Mouse (Mus musculus) limb, embryonic 12.5 days (tissue): ENCODE measurements at regions not wholly inside any gene's neighbourhood (a gene's known extent, or its start where the extent isn't known, plus 50 kb on each side); places are given as distances from the start of the nearest gene placed in this dataset.

ENCODE experiments used
- ATAC-seq: fragments of 200-750 bp; cut with Nextera tagmentation; 2 replicates; pipeline ENCODE4 v1.8.0; 2017; ENCODE audit warnings: low read depth, moderate TSS enrichment; ENCODE audit not compliant: insufficient number of reproducible peaks, insufficient read depth, low FRiP score, low TSS enrichment
- H3K27ac ChIP-seq: fragments of 300-500 bp; sonication (generic); 2 replicates; pipeline ENCODE4 v1.5.1; 2016; ENCODE audit warnings: mild to moderate bottlenecking, moderate library complexity
- H3K27me3 ChIP-seq: fragments of 300-500 bp; sonication (generic); 2 replicates; pipeline ENCODE4 v1.6.1; 2016; ENCODE audit warnings: mild to moderate bottlenecking, moderate library complexity
- H3K36me3 ChIP-seq: fragments of 300-500 bp; sonication (generic); 2 replicates; pipeline ENCODE4 v1.6.1; 2016; ENCODE audit warnings: mild to moderate bottlenecking, moderate library complexity
- H3K4me1 ChIP-seq: fragments of 300-500 bp; sonication (generic); replicated peaks from 2 replicates; pipeline ENCODE4 v1.6.1; 2016
- H3K4me2 ChIP-seq: fragments of 300-500 bp; sonication (generic); 2 replicates; pipeline ENCODE4 v1.6.1; 2016; ENCODE audit warnings: mild to moderate bottlenecking, moderate library complexity
- H3K4me3 ChIP-seq: fragments of 300-500 bp; sonication (generic); replicated peaks from 2 replicates; pipeline ENCODE4 v1.5.1; 2016; ENCODE audit warnings: mild to moderate bottlenecking
- H3K9ac ChIP-seq: fragments of 300-500 bp; sonication (generic); replicated peaks from 2 replicates; pipeline ENCODE4 v1.6.1; 2016; ENCODE audit warnings: mild to moderate bottlenecking, moderate library complexity
- H3K9me3 ChIP-seq: fragments of 300-500 bp; sonication (generic); 2 replicates; pipeline ENCODE4 v1.6.1; 2016; ENCODE audit warnings: mild to moderate bottlenecking, moderate library complexity
- WGBS: fragments of 180-500 bp; shearing (Covaris S2); methylation state at CpG from one replicate; pipeline ENCODE4 v1.1.7; 2016; 5-methylcytosine and 5-hydroxymethylcytosine counted together

DNA sequence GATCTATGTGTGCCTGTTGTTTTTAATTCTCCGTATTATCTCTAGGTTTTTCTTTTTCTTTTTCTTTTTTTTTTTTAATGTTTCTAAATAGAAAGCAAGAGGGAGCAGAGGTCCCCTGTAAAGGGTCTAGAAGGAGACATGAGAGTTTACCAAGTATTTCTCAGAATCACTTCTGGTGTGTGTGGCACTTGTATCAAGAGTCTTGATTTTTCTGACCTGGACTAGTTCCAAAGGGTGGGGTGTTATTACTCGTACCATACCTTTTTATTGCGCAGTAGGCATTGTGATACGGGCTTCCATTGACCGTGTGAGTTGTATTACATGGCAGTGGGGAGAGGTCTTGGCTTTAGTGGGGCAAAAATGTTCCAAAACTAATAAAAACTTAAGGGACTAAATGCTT, 63.2 kb upstream of the Bmp6 start:
- Histone ChIP-seq H3K4me1 (no peaks in the 10 kb centered on the region), H3K9ac (no peak overlapping the region), H3K27me3 (no peaks in the 10 kb centered on the region), H3K36me3 (no peaks in the 10 kb centered on the region), H3K9me3 (no peaks in the 10 kb centered on the region), H3K4me3 (no peak overlapping the region), H3K4me2 (no peak overlapping the region), H3K27ac (no peak overlapping the region)
- WGBS: 88% methylated on average over 5 of the region's 5 CpGs
- ATAC-seq: no peak

DNA sequence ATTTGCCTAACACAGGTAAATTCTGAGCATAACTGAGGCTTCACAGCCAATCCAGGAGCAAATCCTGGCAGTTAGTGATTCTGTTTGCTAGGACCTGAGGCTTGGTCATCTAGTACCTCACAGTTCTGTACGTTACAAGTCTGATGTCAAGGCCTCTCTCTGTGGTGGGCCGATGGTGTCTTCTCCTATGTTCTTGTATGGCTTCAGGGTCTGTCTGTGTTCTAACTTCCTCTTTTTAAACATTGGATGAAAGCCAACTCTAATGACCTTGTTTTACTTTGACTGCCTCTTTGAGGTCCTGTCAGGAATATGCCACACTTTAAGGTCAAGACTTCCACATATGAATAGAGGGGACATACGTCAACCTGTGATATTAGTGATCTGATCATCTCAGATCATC, 56.9 kb upstream of the Bmp6 start:
- no peaks in the 10 kb centered on the region for H3K9me3 ChIP-seq
- no peak overlapping the region for H3K9ac ChIP-seq
- no peak overlapping the region for H3K27ac ChIP-seq
- H3K4me2 ChIP-seq: no peak overlapping the region
- H3K4me3 ChIP-seq: no peak overlapping the region
- no peak for ATAC-seq
- 90% methylated on average over 3 of the region's 3 CpGs for WGBS
- peaks cover 22% of the 10 kb centered on the region for H3K4me1 ChIP-seq
- H3K27me3 ChIP-seq: no peaks in the 10 kb centered on the region
- H3K36me3 ChIP-seq: no peaks in the 10 kb centered on the region

DNA sequence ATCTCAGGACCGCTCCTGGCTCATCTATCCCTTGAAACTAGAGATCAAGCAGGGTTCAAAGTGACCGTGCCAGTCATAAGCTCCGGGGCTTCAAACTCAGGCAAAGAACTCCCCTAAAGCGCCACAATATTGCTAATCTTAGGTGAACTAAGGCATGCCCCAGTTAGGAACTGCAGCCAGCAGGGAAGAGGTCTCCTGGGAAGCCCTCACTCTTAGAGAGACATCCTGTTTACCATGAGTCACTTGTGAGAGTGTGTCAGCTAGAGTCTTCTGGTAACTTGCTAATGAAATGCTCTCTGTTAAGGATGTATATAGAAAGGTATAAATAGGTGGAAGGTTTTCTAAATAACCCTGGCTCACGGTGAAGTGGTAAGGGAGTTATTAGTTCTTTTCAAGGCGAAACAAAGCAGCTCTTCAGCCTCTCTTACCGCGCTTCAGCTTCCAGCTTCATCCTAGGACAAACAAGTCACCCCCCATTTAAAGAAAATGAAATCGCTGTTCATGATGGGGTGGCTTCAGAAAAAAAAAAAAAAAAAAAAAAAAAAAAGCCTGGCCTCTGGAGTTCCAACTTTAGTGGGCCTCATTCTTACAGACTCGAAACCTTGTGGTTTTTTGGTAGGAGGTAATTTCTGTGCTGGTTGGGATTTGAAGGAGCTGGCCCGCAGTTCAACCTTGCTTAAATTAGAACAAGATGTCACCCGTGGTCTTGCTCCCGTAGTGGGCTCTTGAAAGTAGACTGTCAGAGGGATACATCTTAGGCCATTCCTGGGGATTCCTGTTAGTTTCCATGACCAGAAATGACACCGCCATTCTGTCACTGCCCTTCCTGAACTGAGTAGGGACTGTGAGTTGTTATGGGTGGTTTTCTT, 56.1 kb upstream of the Bmp6 start:
- Histone ChIP-seq H3K4me3 (no peak overlapping the region), H3K9me3 (no peaks in the 10 kb centered on the region), H3K9ac (no peak overlapping the region), H3K27ac (peak overlapping the region; percentile 57), H3K4me1 (peaks cover 22% of the 10 kb centered on the region), H3K36me3 (no peaks in the 10 kb centered on the region), H3K4me2 (no peak overlapping the region), H3K27me3 (no peaks in the 10 kb centered on the region)
- no peak for ATAC-seq
- 60% methylated on average over 14 of the region's 14 CpGs for WGBS

DNA sequence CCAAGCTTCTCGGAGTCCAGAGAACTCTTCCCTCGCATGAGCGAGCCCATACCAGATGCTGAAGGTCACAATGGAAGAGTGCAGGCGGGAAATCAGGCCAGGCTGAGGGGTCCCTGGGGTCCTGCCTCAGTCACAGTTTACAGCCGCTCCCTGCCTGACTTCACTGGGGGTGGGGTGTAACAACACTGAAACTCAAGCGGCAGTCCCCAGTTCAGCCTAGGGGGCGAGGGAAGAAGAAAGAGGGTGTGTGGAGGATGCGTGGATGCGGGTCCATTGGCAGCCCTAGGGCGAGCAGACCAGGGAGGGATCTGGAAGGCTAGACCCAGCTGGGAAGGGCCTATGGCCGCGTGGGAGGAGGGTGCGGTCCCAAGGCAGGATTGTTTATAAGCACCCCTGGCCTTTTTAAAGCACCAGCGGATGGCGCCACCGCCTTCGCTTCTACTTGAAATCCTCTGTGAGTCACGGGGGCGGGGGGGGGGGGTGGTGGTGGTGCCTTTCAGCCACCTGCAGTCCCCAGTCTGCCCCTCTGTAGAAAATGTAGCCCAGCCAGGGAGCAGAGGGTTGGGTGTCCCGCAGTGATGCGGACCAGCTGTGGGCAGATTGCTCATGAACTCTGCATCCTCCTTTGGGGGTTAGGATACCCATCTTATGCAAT, 54.5 kb upstream of the Bmp6 start:
- ATAC-seq: peak; percentile 49; the same call in 1 of the 2 replicates
- H3K9me3 ChIP-seq: no peaks in the 10 kb centered on the region
- no peak overlapping the region for H3K9ac ChIP-seq
- 25% methylated on average over 21 of the region's 21 CpGs for WGBS
- H3K4me1 ChIP-seq: peaks cover 22% of the 10 kb centered on the region
- H3K4me3 ChIP-seq: 0 out of 2 replicates have a peak overlapping the region, but pooled peaks have one; percentile 0
- no peaks in the 10 kb centered on the region for H3K27me3 ChIP-seq
- peak overlapping the region; percentile 46; the same call in 1 of the 2 replicates for H3K27ac ChIP-seq
- H3K4me2 ChIP-seq: peak overlapping the region; percentile 40
- no peaks in the 10 kb centered on the region for H3K36me3 ChIP-seq

DNA sequence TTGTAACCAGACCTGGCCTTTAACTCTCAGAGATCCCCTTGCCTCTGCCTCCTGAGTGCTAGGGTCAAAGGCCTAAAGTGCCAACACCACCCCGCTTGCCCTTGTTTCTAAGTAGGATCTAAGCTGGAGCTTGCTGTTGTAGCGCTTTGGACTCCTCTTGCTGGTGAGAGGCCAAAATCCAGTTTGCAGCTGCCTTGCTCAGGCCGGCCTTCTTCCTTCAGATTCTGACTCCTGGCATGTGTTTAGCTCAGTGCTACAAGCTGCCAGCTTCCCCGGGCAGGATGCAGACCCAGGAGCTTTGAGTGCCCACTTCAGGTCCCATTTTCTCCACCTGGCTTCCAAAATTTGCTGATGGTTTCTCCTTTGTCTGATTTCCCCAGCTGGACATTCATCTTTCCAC, 53.4 kb upstream of the Bmp6 start:
- H3K9me3 ChIP-seq: no peaks in the 10 kb centered on the region
- H3K4me3 ChIP-seq: no peak overlapping the region
- 89% methylated on average over 4 of the region's 4 CpGs for WGBS
- no peak for ATAC-seq
- H3K9ac ChIP-seq: no peak overlapping the region
- H3K36me3 ChIP-seq: no peaks in the 10 kb centered on the region
- no peak overlapping the region for H3K4me2 ChIP-seq
- H3K4me1 ChIP-seq: peaks cover 22% of the 10 kb centered on the region
- H3K27ac ChIP-seq: no peak overlapping the region
- H3K27me3 ChIP-seq: no peaks in the 10 kb centered on the region
